Mouse (Mus musculus): ENCODE data around the gene Thada. TPM values are rescaled to one million over a fixed set of nuclear protein-coding genes. Genes with fewer than 3 reads are reported as not detected.

Gene Thada
- total and polyA plus RNA-seq, 3 experiments, result 17.3 to 26.7 (median 22.2) TPM

DNA sequence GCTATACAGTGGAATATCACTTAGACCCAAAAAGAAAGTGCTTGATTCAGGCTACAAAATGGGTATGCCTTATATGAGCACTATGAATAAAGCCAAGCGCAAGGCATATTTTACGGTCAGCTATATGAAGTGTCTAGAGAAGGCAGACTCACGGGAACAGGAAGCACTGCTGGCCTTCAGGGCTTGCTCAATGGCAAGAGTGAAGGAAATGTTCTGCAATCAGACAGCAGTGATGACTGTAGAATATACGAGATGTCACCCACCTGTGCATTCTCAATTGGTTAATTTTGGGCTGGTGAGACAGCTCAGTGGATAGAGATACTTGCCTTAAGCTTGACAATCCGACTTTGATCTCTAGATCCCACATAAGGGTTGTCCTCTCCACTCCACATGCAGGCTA lies 264.8 kb downstream of the Thada start:
- in situ Hi-C loops (cut with MboI; ENCODE audit: low pct_ligation_motif_present, low pct_unique_long_range_greater_than_20kb, low sequenced_read_pairs) (no loop called here), dilution Hi-C loops (cut with MboI; ENCODE audit: extremely low pct_ligation_motif_present, extremely low pct_unique_long_range_greater_than_20kb, low sequenced_read_pairs) (no loop called here)
- TF ChIP-seq HCFC1 (IDR thresholded peaks at IDR 0.05; ENCODE audit: low read depth, low read length) (no peak), ZNF384 (IDR thresholded peaks at IDR 0.05; ENCODE audit: low read depth, low read length) (no peak), UBTF (IDR thresholded peaks at IDR 0.05; ENCODE audit: low read depth, low read length) (no peak), TCF12 (IDR thresholded peaks at IDR 0.05; ENCODE audit: low read depth, low read length) (no peak)
- H3K79me2 ChIP-seq (replicated peaks; ENCODE audit: control insufficient read depth, extremely low read depth, insufficient read depth, poor library complexity, severe bottlenecking), result no peaks in the 10 kb centered on the region
- peaks cover 27 to 67% of the 10 kb centered on the region in 2 experiments for H3K36me3 ChIP-seq (replicated peaks in 1 of 2; ENCODE audit: control insufficient read depth in 1 of 2, insufficient read depth in 1 of 2, low read length in 1 of 2)
- no peak overlapping the region for H3K27ac ChIP-seq (ENCODE audit: insufficient read depth, low read depth)
- H3K9ac ChIP-seq (ENCODE audit: insufficient read depth, low read depth), result no peak overlapping the region
- H3K4me3 ChIP-seq (replicated peaks in 1 of 3; ENCODE audit: low read depth in 2 of 3, low read length in 2 of 3, poor library complexity in 1 of 3), result no peak overlapping the region
- H3K27me3 ChIP-seq (replicated peaks), result no peaks in the 10 kb centered on the region
- H3K4me2 ChIP-seq (ENCODE audit: insufficient read depth, low read depth, poor library complexity, severe bottlenecking), result no peak overlapping the region
- peaks cover 6 to 40% of the 10 kb centered on the region in 2 experiments for H3K4me1 ChIP-seq (ENCODE audit: control insufficient read depth in 1 of 2, insufficient read depth in 2 of 2)
- no peak for DNase-seq (ENCODE audit: extremely low read depth)
- H3K9me3 ChIP-seq (replicated peaks; ENCODE audit: low read length), result no peaks in the 10 kb centered on the region

DNA sequence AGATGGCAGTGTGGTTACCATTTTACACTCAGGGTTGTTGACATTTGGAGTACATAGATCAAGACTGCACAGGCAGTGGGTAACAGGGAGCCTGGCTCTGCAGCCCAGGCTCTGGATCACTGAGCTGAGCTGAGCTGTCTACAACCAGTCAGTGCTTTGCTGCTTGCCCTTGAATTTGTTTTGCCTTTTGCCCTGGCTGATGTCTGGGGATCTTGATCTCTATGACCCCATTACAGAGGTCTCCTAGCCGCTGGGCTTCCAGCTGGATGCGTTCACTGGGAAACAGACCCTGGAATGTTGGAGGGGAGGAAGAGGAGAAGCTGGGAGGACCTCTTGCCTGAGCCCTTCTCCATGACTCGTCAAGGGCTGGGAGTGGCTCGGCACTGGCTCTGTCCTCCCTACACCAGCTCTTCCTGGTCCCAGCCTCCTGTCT lies 268.1 kb downstream of the Thada start:
- dilution Hi-C loops (cut with MboI; ENCODE audit: extremely low pct_ligation_motif_present, extremely low pct_unique_long_range_greater_than_20kb, low sequenced_read_pairs) (no loop called here), in situ Hi-C loops (cut with MboI; ENCODE audit: low pct_ligation_motif_present, low pct_unique_long_range_greater_than_20kb, low sequenced_read_pairs) (loop anchor here (5.0 to 10.0 kb wide), 3 partner anchors 179 to 323 kb away; no protein-coding TSS in a partner anchor)
- Histone ChIP-seq H3K9ac (ENCODE audit: insufficient read depth, low read depth) (no peak overlapping the region), H3K27me3 (replicated peaks) (no peaks in the 10 kb centered on the region), H3K27ac (ENCODE audit: insufficient read depth, low read depth) (no peak overlapping the region), H3K36me3 (replicated peaks in 1 of 2; ENCODE audit: control insufficient read depth in 1 of 2, insufficient read depth in 1 of 2, low read length in 1 of 2) (peaks cover 29 to 70% of the 10 kb centered on the region in 2 experiments), H3K4me2 (ENCODE audit: insufficient read depth, low read depth, poor library complexity, severe bottlenecking) (no peak overlapping the region), H3K4me1 (ENCODE audit: control insufficient read depth in 1 of 2, insufficient read depth in 2 of 2) (peaks cover 12 to 40% of the 10 kb centered on the region in 2 experiments), H3K9me3 (replicated peaks; ENCODE audit: low read length) (no peaks in the 10 kb centered on the region), H3K4me3 (replicated peaks in 1 of 3; ENCODE audit: low read depth in 2 of 3, low read length in 2 of 3, poor library complexity in 1 of 3) (no peak overlapping the region), H3K79me2 (replicated peaks; ENCODE audit: control insufficient read depth, extremely low read depth, insufficient read depth, poor library complexity, severe bottlenecking) (no peaks in the 10 kb centered on the region)
- no peak for TF ChIP-seq RAD21 (IDR thresholded peaks at IDR 0.05; ENCODE audit: low read depth, low read length)
- TF ChIP-seq POLR2AphosphoS2 (IDR thresholded peaks at IDR 0.05; ENCODE audit: low read depth, low read length), result no peak
- TF ChIP-seq PAX5 (IDR thresholded peaks at IDR 0.05; ENCODE audit: low read length), result no peak
- TF ChIP-seq NRF1 (IDR thresholded peaks at IDR 0.05; ENCODE audit: low read depth, low read length), result no peak
- TF ChIP-seq USF2 (conservative IDR thresholded peaks at IDR 0.05; ENCODE audit: low read depth, low read length), result no peak
- TF ChIP-seq SIN3A (IDR thresholded peaks at IDR 0.05; ENCODE audit: low read length), result no peak
- TF ChIP-seq ZKSCAN1 (IDR thresholded peaks at IDR 0.05; ENCODE audit: borderline replicate concordance, low read depth, low read length), result no peak
- DNase-seq (ENCODE audit: extremely low read depth), result no peak

DNA sequence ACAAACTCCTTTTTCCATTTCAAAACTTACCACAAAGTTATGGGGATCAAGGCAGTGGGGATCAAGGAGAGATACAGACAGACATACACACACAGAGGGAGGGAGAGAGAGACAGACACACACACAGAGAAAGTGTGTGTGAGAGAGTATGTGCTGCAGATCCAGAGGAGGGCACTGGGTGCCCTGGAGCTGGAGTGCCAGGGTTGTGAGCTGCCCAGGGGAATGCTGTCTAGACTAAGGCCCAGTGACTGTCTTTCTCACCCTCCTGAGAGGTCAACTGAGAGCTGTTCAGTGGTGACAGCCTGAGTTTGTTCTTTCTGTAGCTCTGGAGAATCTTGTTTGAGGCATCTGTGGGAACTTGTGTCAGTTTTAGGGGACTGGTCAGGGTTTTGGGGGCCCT lies 269.7 kb downstream of the Thada start:
- no peak for DNase-seq (ENCODE audit: extremely low read depth)
- no peak overlapping the region for H3K9ac ChIP-seq (ENCODE audit: insufficient read depth, low read depth)
- in situ Hi-C loops (cut with MboI; ENCODE audit: low pct_ligation_motif_present, low pct_unique_long_range_greater_than_20kb, low sequenced_read_pairs), result loop anchor here (5.0 to 10.0 kb wide), 3 partner anchors 181 to 322 kb away; no protein-coding TSS in a partner anchor
- H3K27ac ChIP-seq (ENCODE audit: insufficient read depth, low read depth), result no peak overlapping the region
- H3K36me3 ChIP-seq (replicated peaks in 1 of 2; ENCODE audit: control insufficient read depth in 1 of 2, insufficient read depth in 1 of 2, low read length in 1 of 2), result peaks cover 40 to 84% of the 10 kb centered on the region in 2 experiments
- no peak for TF ChIP-seq ELF1 (IDR thresholded peaks at IDR 0.05; ENCODE audit: low read depth, low read length)
- no peak for TF ChIP-seq CHD1 (IDR thresholded peaks at IDR 0.05; ENCODE audit: low read depth, low read length)
- no peak for TF ChIP-seq TCF12 (IDR thresholded peaks at IDR 0.05; ENCODE audit: low read depth, low read length)
- TF ChIP-seq CTCF (conservative IDR thresholded peaks at IDR 0.05 in 1 of 2, IDR thresholded peaks at IDR 0.05 in 1 of 2; ENCODE audit: low read depth in 2 of 2, low read length in 2 of 2), result no peak
- TF ChIP-seq NRF1 (IDR thresholded peaks at IDR 0.05; ENCODE audit: low read depth, low read length), result no peak
- no peak for TF ChIP-seq POLR2A (IDR thresholded peaks at IDR 0.05; ENCODE audit: low read depth, low read length)
- no peak for TF ChIP-seq MXI1 (IDR thresholded peaks at IDR 0.05; ENCODE audit: low read depth, low read length)
- no peak for TF ChIP-seq GABPA (IDR thresholded peaks at IDR 0.05; ENCODE audit: insufficient replicate concordance, low read depth, low read length)
- no peak for TF ChIP-seq PAX5 (IDR thresholded peaks at IDR 0.05; ENCODE audit: low read length)
- TF ChIP-seq ZC3H11A (IDR thresholded peaks at IDR 0.05; ENCODE audit: low read depth, low read length), result no peak
- no peak for TF ChIP-seq CHD2 (IDR thresholded peaks at IDR 0.05; ENCODE audit: low read length)
- no peak for TF ChIP-seq NELFE (IDR thresholded peaks at IDR 0.05; ENCODE audit: low read depth, low read length)
- no peak for TF ChIP-seq SMC3 (IDR thresholded peaks at IDR 0.05; ENCODE audit: low read depth, low read length)
- no peak for TF ChIP-seq MAZ (IDR thresholded peaks at IDR 0.05; ENCODE audit: low read depth, low read length)
- TF ChIP-seq USF1 (IDR thresholded peaks at IDR 0.05; ENCODE audit: low read depth, low read length), result no peak
- no peak for TF ChIP-seq RAD21 (IDR thresholded peaks at IDR 0.05; ENCODE audit: low read depth, low read length)
- TF ChIP-seq JUN (IDR thresholded peaks at IDR 0.05; ENCODE audit: insufficient read depth, low read depth, low read length), result no peak
- no peak for TF ChIP-seq MAX (IDR thresholded peaks at IDR 0.05; ENCODE audit: low read length)
- no peak overlapping the region for H3K4me2 ChIP-seq (ENCODE audit: insufficient read depth, low read depth, poor library complexity, severe bottlenecking)
- no peaks in the 10 kb centered on the region for H3K9me3 ChIP-seq (replicated peaks; ENCODE audit: low read length)
- H3K79me2 ChIP-seq (replicated peaks; ENCODE audit: control insufficient read depth, extremely low read depth, insufficient read depth, poor library complexity, severe bottlenecking), result no peaks in the 10 kb centered on the region
- no peaks in the 10 kb centered on the region for H3K27me3 ChIP-seq (replicated peaks)
- H3K4me1 ChIP-seq (ENCODE audit: control insufficient read depth in 1 of 2, insufficient read depth in 2 of 2), result peaks cover 12 to 44% of the 10 kb centered on the region in 2 experiments
- no peak overlapping the region for H3K4me3 ChIP-seq (replicated peaks in 1 of 3; ENCODE audit: low read depth in 2 of 3, low read length in 2 of 3, poor library complexity in 1 of 3)
- dilution Hi-C loops (cut with MboI; ENCODE audit: extremely low pct_ligation_motif_present, extremely low pct_unique_long_range_greater_than_20kb, low sequenced_read_pairs), result no loop called here

Measured in CH12.LX (cell line).